Mouse (Mus musculus): ENCODE data around the gene Gdap1l1.
"Not testable (repeated sequence)": the region's sequence is repeated elsewhere in the genome, so short reads cannot be mapped to it uniquely, and the experiment has no call there.

Gene Gdap1l1

DNA sequence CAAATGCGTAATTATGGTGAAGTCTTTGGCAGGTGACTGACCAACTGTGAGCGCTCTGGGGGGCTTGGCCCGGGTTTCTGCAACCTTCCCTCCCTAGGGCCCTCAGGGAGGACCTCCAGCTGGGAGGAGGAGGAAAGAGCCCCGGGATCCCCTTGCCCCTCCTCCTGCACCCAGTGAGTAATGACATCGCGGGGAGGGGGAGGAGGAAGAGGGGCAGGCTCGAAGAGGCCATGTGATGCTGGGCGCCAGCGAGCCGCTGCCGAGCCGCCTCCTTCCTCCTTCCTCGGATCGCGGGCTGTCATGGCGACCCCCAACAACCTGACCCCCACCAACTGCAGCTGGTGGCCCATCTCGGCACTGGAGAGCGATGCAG is at the start of gene Gdap1l1:
Gene Gdap1l1, plus strand, starts transcription at position 231 of the 373 bp plus-strand sequence.
- no peak for DNase-seq (ENCODE audit: low spot score in 2 of 2)

DNA sequence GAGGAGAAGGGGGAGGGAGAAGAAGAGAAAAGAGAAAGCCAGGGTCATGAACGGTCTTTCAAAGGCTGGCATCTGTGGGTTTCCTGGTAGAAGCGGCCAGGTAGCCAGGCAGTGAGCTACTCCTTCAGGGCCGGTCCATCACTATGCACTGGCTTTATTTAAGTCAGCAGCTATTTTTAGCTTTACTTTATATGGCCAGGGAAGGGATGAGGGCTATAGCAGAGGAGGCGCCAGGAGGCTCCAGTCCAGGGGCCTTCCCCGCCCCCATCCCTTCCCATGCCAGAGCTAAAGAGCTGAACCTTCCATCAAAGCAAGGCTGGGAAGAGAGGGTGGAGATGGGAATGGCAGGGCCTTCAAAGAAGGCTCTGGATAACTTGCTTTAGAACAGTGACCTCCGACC is 45.8 kb upstream of the Gdap1l1 start:
- DNase-seq (ENCODE audit: low spot score in 2 of 2), result no peak

GRCm38 (mm10) chr2:163393241-163393640 is 45.0 kb upstream of the Gdap1l1 start:
- no peak for DNase-seq (ENCODE audit: low spot score in 2 of 2)

GRCm38 (mm10) chr2:163393976-163394375 is 44.3 kb upstream of the Gdap1l1 start:
- no peak for DNase-seq (ENCODE audit: low spot score in 2 of 2)

DNA sequence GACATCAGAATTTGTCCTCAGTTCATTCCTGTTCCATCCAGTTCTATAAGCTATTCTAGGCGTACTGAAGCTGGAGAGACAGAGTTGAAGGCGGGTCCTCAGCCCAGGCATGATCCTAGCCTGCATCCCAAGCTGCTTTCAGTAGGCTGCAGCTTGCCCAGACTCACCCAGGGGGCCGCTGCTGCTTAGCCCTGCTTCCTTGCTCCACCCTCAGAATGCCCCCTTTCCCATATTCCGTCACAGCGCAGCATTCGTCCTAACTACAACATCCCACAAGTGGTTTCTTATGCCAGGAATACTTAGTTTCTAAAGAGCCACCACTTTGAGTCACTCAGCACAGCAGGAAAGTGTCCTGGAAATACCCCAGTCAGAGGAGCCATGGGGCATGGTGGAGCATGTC is 43.3 kb upstream of the Gdap1l1 start:
- no peak for DNase-seq (ENCODE audit: low spot score in 2 of 2)

GRCm38 (mm10) chr2:163397071-163397470 is 41.2 kb upstream of the Gdap1l1 start:
- no peak for DNase-seq (ENCODE audit: low spot score in 2 of 2)

GRCm38 (mm10) chr2:163397905-163398304 is 40.4 kb upstream of the Gdap1l1 start, which contains the start of gene Jph2:
Gene Jph2 (minus strand): TSS chr2:163397993.
- no peak for DNase-seq (ENCODE audit: low spot score in 2 of 2)

GRCm38 (mm10) chr2:163398770-163399169 is 39.5 kb upstream of the Gdap1l1 start:
- no peak for DNase-seq (ENCODE audit: low spot score in 2 of 2)

GRCm38 (mm10) chr2:163399222-163399621 is 39.1 kb upstream of the Gdap1l1 start:
- DNase-seq (ENCODE audit: low spot score in 2 of 2), result no peak

- peak; percentile 58 to 70 for DNase-seq (ENCODE audit: low spot score in 2 of 2)
These were observed 37.1 kb upstream of the Gdap1l1 start for GRCm38 (mm10) chr2:163401221-163401620.

DNA sequence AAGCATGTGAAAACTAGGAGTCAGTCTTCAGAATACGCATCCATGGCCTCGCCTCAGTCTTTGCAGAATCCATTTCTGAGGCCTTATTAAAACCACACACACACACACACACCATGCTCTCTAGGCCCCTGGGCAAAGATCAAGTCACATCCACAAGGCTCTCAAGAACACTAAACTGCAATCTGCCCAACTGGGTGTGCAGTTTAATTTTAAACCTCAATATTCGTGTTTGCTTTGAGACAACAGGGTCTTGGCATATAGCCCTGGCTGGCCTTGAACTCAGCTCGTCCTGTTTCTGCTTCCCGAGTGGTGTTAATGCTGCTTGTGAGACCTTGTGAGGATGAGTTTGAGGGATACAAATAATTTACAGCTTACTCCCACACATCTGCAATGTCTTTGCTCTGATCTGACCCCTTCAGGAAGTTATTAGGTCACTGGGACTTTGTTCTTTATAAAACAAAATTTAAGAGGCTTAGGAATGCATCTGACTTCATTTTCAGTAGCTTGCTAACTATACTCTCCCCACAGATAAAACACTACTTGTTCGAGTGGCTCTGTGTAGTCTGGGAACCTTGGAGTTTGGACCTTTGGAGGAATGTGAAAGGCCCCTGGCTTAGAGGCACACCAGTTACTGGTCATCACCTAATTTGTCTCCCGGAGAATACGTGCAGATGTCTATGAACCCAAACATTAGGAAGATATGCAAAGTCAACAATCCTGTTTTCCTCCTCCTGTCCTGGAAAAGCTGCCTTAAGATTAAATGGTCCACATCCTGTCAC is 34.0 kb upstream of the Gdap1l1 start:
- DNase-seq (ENCODE audit: low spot score in 2 of 2), result no peak

DNA sequence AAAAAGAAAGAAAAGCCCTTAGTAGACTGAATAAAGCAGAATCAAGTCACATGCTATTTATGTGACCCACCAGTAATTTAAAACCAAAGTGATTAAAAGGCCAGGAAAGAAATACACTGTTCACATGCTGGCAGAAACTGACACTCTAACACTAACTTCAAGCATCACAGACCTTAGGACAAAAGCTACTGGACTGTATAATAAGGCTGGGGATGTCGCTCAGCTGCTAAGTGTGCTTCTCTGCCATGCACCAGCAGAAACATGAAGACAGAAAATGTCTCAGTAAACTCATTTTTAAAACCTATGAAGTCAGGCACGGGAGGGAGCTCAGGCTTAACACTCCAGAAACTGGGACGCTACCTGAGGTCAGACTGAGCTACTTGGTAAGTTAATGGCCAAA is 28.1 kb upstream of the Gdap1l1 start:
- DNase-seq (ENCODE audit: low spot score in 2 of 2), result no peak

DNA sequence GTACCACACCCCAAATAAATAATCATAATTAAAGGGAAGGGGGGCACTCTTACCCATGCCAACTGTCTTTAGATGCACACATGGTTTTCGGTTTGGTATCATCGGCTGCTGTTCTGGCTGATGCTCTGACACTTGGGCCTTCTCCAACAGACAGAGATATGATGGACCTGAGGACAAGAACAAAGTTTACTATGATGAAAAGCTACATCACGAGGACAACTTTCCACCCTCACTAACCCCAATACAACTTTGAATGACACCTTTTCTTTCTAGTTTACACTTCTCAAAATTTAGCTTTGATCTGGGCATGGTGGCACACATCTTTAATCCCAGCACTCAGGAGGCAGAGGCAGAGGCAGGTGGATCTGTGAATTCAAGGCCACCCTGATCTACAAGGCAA is 26.9 kb upstream of the Gdap1l1 start:
- DNase-seq (ENCODE audit: low spot score in 2 of 2), result not testable (repeated sequence)

- DNase-seq (ENCODE audit: low spot score in 2 of 2), result no peak
These were observed 26.4 kb upstream of the Gdap1l1 start for GRCm38 (mm10) chr2:163411840-163412239.

DNA sequence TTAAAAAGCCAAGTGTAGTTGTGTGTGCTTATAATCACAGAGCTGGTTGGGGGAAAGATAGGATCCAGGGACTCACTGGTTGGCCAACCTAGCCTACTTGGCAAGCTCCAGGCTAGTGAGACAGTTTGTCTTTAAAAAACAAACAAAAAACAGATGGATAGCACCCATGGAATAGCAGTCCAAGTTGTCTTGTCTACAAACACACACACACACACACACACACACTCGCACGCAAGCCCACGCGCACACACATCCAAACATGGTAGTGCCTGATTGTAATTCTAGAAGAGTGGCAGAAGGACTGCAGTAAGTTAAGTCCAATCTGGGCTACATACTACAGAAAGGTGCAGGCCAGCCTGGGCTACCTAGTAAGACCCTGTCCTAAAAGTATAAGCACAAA is 25.9 kb upstream of the Gdap1l1 start:
- no peak for DNase-seq (ENCODE audit: low spot score in 2 of 2)

DNA sequence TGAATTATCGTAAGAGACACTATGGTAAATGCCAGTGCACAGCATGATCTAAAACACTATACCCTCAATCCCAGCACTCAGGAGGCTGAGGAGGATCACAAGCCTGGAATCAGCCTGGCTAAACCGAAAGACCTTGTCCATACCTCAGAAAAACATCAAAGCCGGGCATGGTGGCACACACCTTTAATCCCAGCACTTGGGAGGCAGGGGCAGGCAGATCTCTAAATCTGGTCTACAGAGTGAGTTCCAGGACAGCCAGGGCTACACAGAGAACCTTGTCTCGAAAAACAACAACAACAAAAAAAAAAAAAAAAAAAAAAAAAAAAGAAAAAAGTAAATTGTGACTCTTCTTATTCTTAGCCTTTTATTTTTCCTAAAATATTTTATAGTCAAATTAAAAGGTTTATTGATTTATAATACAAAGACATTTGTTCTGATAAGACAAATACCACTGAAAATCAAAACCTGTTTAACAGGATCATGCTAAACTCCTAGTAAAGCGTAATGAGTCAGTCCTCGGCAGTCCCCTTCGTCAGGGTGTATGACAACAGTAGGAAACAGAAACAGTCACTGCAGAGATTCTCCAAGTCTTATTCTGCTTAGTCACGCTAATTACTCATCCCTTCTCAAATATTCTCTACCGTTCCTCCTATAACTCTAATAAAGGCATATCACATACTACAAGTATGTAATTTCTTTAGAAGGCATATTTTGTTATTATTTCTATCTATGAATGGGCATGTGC is 25.3 kb upstream of the Gdap1l1 start:
- no peak for DNase-seq (ENCODE audit: low spot score in 2 of 2)

GRCm38 (mm10) chr2:163417026-163417425 is 21.2 kb upstream of the Gdap1l1 start:
- no peak for DNase-seq (ENCODE audit: low spot score in 2 of 2)

GRCm38 (mm10) chr2:163417830-163418229 is 20.4 kb upstream of the Gdap1l1 start:
- no peak for DNase-seq (ENCODE audit: low spot score in 2 of 2)

DNA sequence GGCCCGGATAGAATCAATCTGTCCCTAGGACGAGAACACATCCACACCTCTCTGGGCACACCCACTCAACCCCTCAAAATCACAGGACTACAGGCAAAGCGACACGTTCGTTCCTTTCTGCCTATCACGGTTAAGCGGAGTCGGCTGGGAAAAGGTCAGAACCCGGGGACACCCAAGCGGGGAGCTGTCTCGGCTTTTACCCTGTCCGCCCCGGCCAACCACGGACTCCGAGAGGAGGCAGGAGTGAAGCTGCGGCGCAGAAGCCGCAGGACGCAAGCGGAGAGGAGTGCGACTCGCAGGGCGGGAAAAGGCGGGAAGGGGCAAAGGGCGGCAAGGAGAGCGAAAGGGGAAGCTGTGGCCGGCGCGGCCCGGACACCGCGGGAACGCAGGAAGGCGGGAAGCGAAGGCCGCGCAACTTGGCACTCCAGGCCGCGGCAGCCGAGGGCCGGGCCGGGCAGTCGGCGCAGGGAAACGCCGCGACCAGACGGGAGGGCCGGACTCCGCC is 19.4 kb upstream of the Gdap1l1 start:
- DNase-seq (ENCODE audit: low spot score in 2 of 2), result peak in 1 of 2 experiments; percentile 13

GRCm38 (mm10) chr2:163419346-163420045 is 18.8 kb upstream of the Gdap1l1 start:
- peak; percentile 98 to 100 for DNase-seq (ENCODE audit: low spot score in 2 of 2)

GRCm38 (mm10) chr2:163420366-163420886 is 17.9 kb upstream of the Gdap1l1 start:
- DNase-seq (ENCODE audit: low spot score in 2 of 2), result no peak

All from urinary bladder, adult 18-20 months (tissue).